Mouse (Mus musculus) limb, embryonic 14.5 days (tissue): ENCODE results near the gene Exoc6b. TPM values are rescaled to one million over a fixed set of nuclear protein-coding genes. Genes with fewer than 3 reads are reported as not detected.

ENCODE experiments used
- ATAC-seq: fragments of 200-750 bp; cut with Nextera tagmentation; 2 replicates; pipeline ENCODE4 v1.8.0; 2017; ENCODE audit warnings: low read depth, moderate number of reproducible peaks, moderate TSS enrichment; ENCODE audit not compliant: low FRiP score
- DNase-seq: peaks from one replicate; pipeline ENCODE4 v3.0.0-alpha.2; 2015; ENCODE audit warnings: low spot score
- H3K27ac ChIP-seq: fragments of 300-500 bp; sonication (generic); replicated peaks from 2 replicates; pipeline ENCODE4 v1.5.1; 2014; ENCODE audit warnings: low read depth, mild to moderate bottlenecking, low read length, moderate library complexity, mixed read lengths
- H3K27me3 ChIP-seq: fragments of 300-500 bp; sonication (generic); 2 replicates; pipeline ENCODE4 v1.6.1; 2014; ENCODE audit warnings: low read length, mixed read lengths; ENCODE audit not compliant: control insufficient read depth, insufficient read depth
- H3K36me3 ChIP-seq: fragments of 300-500 bp; sonication (generic); 2 replicates; pipeline ENCODE4 v1.6.1; 2014; ENCODE audit warnings: mild to moderate bottlenecking, low read length, moderate library complexity, mixed read lengths; ENCODE audit not compliant: control insufficient read depth, insufficient read depth
- H3K4me1 ChIP-seq: fragments of 300-500 bp; sonication (generic); 2 replicates; pipeline ENCODE4 v1.6.1; 2014; ENCODE audit warnings: antibody characterized with exemption, low read length, mixed read lengths; ENCODE audit not compliant: control insufficient read depth, insufficient read depth
- H3K4me2 ChIP-seq: fragments of 300-500 bp; sonication (generic); replicated peaks from 2 replicates; pipeline ENCODE4 v1.6.1; 2014; ENCODE audit warnings: low read depth, mild to moderate bottlenecking, low read length, moderate library complexity; ENCODE audit not compliant: severe bottlenecking
- H3K4me3 ChIP-seq: fragments of 300-500 bp; sonication (generic); replicated peaks from 2 replicates; pipeline ENCODE4 v1.5.1; 2014; ENCODE audit warnings: low read length
- H3K9ac ChIP-seq: fragments of 300-500 bp; sonication (generic); 2 replicates; pipeline ENCODE4 v1.6.1; 2014; ENCODE audit warnings: mild to moderate bottlenecking, low read depth, low read length, moderate library complexity; ENCODE audit not compliant: severe bottlenecking
- H3K9me3 ChIP-seq: fragments of 300-500 bp; sonication (generic); 2 replicates; pipeline ENCODE4 v1.6.1; 2016; ENCODE audit warnings: low read length; ENCODE audit not compliant: control insufficient read depth
- POLR2A ChIP-seq: fragments of 200-500 bp; IDR thresholded peaks from 2 replicates; pipeline ENCODE4 v1.8.0; 2012; ENCODE audit warnings: inconsistent platforms, mild to moderate bottlenecking, moderate library complexity, borderline replicate concordance; ENCODE audit not compliant: insufficient read depth, insufficient read length; ENCODE audit errors: extremely low read depth
- WGBS: fragments of 180-500 bp; shearing (Covaris S2); extraction: QIAGEN DNeasy Blood & Tissue Kit; methylation state at CpG from one replicate; pipeline ENCODE4 v1.1.7; 2014; 5-methylcytosine and 5-hydroxymethylcytosine counted together
- polyA plus RNA-seq, 2 experiments: library from polyadenylated mRNA; depleted of rRNA in 1 of 2; stranded (reverse) in 1 of 2; unstranded in 1 of 2; fragments of >200 nt; fragmentation: Nextera tagmentation in 1 of 2; extraction: Ambion mirVana in 1 of 2; gene quantifications; 2 replicates each; pipeline versions ENCODE4 v1.2.1 to v1.2.3; 2012 to 2014

The Exoc6b gene
- polyA plus RNA-seq, 2 experiments = 16.1 to 40.7 TPM

DNA sequence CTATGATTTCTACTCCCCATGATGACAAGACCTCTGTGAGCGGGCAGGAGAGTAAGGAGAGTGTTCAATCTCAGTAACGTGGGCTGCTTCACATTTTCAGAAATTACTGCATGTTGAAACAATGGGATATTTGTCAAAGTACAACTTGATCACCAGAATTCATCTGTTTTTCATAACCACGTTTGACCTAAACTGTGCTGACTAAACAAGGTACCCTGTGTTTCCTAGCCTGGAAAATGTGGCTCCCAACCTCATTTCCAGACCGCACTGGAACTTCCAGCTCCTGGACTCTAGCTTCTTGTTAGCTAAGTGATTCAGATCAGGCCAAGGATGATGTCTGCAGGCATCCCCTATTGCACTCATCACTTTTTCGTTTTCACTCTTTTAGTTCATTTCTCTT lies 193.4 kb downstream of the Exoc6b start:
- no peaks in the 10 kb centered on the region for H3K27me3 ChIP-seq
- no peak overlapping the region for H3K4me3 ChIP-seq
- TF ChIP-seq POLR2A = no peak
- H3K9me3 ChIP-seq = no peaks in the 10 kb centered on the region
- 42% methylated on average over 5 of the region's 5 CpGs for WGBS
- 0 out of 2 replicates have a peak, but pooled peaks cover 3% of the 10 kb centered on the region for H3K4me1 ChIP-seq
- H3K4me2 ChIP-seq = no peak overlapping the region
- peak; percentile 11 for DNase-seq
- H3K9ac ChIP-seq = no peak overlapping the region
- no peaks in the 10 kb centered on the region for H3K36me3 ChIP-seq
- peak overlapping the region; percentile 61; the same call in 1 of the 2 replicates for H3K27ac ChIP-seq
- no peak for ATAC-seq

DNA sequence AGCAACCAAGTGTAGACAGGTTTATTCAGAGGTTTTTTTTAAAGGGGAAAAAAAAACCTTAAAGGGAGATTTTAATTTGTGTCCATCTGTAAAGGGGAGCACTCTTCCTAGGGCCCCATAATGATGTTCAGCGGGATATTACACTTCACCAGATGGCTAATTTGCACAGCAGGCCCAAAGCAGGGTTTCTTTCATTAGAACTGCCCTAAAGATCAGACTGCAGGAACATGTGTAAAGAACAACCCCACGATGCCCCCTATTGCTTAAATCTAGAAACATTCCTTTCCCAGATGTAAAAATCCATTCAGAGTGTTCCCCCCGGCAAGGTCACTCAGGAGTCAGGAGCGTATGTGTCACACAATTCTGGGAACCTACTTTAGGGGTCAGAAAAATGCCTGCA lies 202.2 kb downstream of the Exoc6b start:
- no peak for ATAC-seq
- H3K4me3 ChIP-seq = no peak overlapping the region
- TF ChIP-seq POLR2A = no peak
- H3K4me1 ChIP-seq = peaks cover 9% of the 10 kb centered on the region
- no peaks in the 10 kb centered on the region for H3K9me3 ChIP-seq
- peak; percentile 27 for DNase-seq
- 6% methylated on average over 4 of the region's 4 CpGs for WGBS
- no peaks in the 10 kb centered on the region for H3K27me3 ChIP-seq
- no peak overlapping the region for H3K9ac ChIP-seq
- no peak overlapping the region for H3K4me2 ChIP-seq
- H3K36me3 ChIP-seq = no peaks in the 10 kb centered on the region
- no peak overlapping the region for H3K27ac ChIP-seq

DNA sequence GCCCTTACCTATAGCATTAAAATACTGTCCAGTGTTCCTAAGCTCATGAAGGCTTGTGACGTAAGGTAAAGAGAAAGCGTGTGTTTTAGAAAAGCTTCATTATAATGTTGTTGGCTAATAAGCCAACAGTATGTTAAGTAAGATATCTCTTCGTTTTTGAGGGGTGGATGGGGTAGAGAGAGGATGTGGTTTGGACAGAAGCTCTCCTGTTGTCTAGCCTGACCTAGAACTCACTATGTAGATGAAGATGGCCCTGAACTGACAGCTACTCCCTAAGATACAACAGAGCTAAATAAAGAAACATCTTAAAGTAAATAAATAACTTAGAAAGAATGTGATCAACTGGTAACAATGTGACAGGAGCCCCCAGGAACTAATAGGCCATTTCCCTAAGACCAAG lies 204.7 kb downstream of the Exoc6b start:
- Histone ChIP-seq H3K27ac (no peak overlapping the region), H3K9ac (no peak overlapping the region), H3K27me3 (no peaks in the 10 kb centered on the region), H3K4me1 (peaks cover 9% of the 10 kb centered on the region), H3K9me3 (no peaks in the 10 kb centered on the region), H3K4me3 (no peak overlapping the region), H3K4me2 (no peak overlapping the region), H3K36me3 (no peaks in the 10 kb centered on the region)
- ATAC-seq (no peak), DNase-seq (no peak)
- no peak for TF ChIP-seq POLR2A
- whole genome bisulfite sequencing = 84% methylated on average over 3 of the region's 3 CpGs

GRCm38 (mm10) chr6:84863816-84864375 lies 205.4 kb downstream of the Exoc6b start:
- H3K4me1 ChIP-seq = peaks cover 9% of the 10 kb centered on the region
- ATAC-seq (no peak), DNase-seq (no peak)
- no peak overlapping the region for H3K4me3 ChIP-seq
- no peaks in the 10 kb centered on the region for H3K9me3 ChIP-seq
- no peak overlapping the region for H3K9ac ChIP-seq
- 87% methylated on average over 1 of the region's 1 CpGs for WGBS
- H3K36me3 ChIP-seq = no peaks in the 10 kb centered on the region
- no peaks in the 10 kb centered on the region for H3K27me3 ChIP-seq
- no peak overlapping the region for H3K27ac ChIP-seq
- no peak overlapping the region for H3K4me2 ChIP-seq
- no peak for TF ChIP-seq POLR2A

GRCm38 (mm10) chr6:84845665-84846064 lies 223.6 kb downstream of the Exoc6b start:
- no peaks in the 10 kb centered on the region for H3K27me3 ChIP-seq
- H3K4me1 ChIP-seq = no peaks in the 10 kb centered on the region
- H3K4me2 ChIP-seq = no peak overlapping the region
- H3K9ac ChIP-seq = no peak overlapping the region
- no peak for TF ChIP-seq POLR2A
- H3K9me3 ChIP-seq = no peaks in the 10 kb centered on the region
- H3K36me3 ChIP-seq = peaks cover 5% of the 10 kb centered on the region; the same call in 1 of the 2 replicates
- 63% methylated on average over 7 of the region's 7 CpGs for WGBS
- DNase-seq (no peak), ATAC-seq (no peak)
- H3K4me3 ChIP-seq = no peak overlapping the region
- no peak overlapping the region for H3K27ac ChIP-seq

DNA sequence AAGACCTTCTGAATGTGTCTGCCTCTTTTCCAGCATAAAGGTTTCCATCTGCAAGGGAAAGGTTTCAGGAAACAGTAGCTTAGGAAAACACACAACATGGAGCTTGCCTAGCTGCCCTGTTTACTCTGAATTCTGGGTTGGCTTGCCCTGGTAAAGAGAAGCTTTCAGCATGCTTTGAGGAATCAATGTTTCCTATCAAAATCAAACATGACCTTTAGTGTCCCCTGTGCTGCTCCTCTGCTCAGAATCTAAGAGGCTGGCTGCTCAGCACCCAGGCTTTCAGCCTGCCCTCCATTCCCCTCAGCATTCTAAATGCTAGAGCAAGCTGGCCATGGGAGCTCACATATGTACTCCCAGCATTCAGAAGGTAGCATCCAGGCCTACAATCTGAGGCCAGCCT lies 228.2 kb downstream of the Exoc6b start:
- TF ChIP-seq POLR2A = no peak
- no peak overlapping the region for H3K9ac ChIP-seq
- peaks cover 4% of the 10 kb centered on the region for H3K36me3 ChIP-seq
- no peaks in the 10 kb centered on the region for H3K4me1 ChIP-seq
- H3K27ac ChIP-seq = no peak overlapping the region
- no peak for ATAC-seq
- H3K27me3 ChIP-seq = no peaks in the 10 kb centered on the region
- H3K4me2 ChIP-seq = no peak overlapping the region
- no peaks in the 10 kb centered on the region for H3K9me3 ChIP-seq
- DNase-seq = no peak
- H3K4me3 ChIP-seq = no peak overlapping the region
